Mouse (Mus musculus): ENCODE data around the gene Zfp750.

The Zfp750 gene

DNA sequence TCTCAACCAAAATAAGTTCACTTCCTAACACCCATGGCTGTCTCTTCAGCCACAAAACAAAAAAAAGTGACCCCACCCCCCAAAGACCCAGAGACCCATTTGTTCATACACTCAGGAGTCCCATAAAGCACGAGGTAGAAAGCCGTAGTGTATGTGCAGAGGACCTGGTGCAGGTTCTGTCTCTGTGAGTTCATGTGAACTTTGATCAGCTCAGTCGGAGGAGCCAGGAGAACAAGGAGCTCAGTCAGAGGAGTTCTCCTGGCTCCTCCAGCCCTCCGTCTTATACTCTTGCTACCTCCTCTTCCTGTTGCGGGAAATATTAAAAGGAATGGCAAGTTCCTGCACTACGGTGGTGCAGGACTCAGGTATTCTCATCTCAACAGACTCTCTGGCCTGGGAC is 51.7 kb downstream of the Zfp750 start:
- no peak for DNase-seq

Data from liver (tissue).